Mouse (Mus musculus) splenic B cell, adult 2 months (primary cell): ENCODE measurements around the gene Neurog3.

Source experiments
- DNase-seq: peaks from one replicate; pipeline ENCODE4 v3.0.0-alpha.2; 2011; ENCODE audit warnings: low read depth, low spot score
- H3K27me3 ChIP-seq: 2 replicates; pipeline ENCODE4 v1.6.1; 2012; ENCODE audit warnings: mild to moderate bottlenecking, low read length, moderate library complexity, mixed read lengths; ENCODE audit not compliant: control insufficient read depth, poor library complexity, insufficient read depth, severe bottlenecking
- H3K36me3 ChIP-seq: 2 replicates; pipeline ENCODE4 v1.6.1; 2012; ENCODE audit warnings: mild to moderate bottlenecking, low read length, moderate library complexity, mixed read lengths; ENCODE audit not compliant: control insufficient read depth, poor library complexity, insufficient read depth, severe bottlenecking

Gene Neurog3

GRCm38 (mm10) chr10:62173941-62174448 is 41.1 kb downstream of the Neurog3 start:
- Histone ChIP-seq H3K27me3 (no peaks in the 10 kb centered on the region), H3K36me3 (no peaks in the 10 kb centered on the region)
- DNase-seq = no peak

GRCm38 (mm10) chr10:62174533-62175313 is 41.8 kb downstream of the Neurog3 start:
- DNase-seq = no peak
- Histone ChIP-seq H3K36me3 (no peaks in the 10 kb centered on the region), H3K27me3 (no peaks in the 10 kb centered on the region)

DNA sequence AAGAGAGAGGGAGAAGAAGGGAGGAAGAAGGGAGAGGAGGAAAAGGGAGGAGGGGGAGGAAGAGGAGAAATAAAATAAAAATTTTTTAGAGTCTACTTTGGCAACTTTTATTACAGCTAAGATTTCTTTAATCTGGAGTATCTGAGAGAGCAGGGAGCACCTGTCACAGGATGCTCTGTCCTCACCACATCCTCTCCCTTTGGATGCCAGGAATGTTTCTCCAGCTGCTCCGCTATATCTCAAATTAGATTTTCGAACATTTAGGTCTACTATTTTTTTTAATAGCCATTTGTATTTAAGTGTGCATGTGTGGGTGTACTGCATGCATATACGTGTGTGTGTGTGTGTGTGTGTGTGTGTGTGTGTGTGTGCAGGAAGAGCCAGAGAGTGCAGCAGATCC is 47.1 kb downstream of the Neurog3 start:
- Histone ChIP-seq H3K36me3 (no peaks in the 10 kb centered on the region), H3K27me3 (no peaks in the 10 kb centered on the region)
- no peak for DNase-seq

GRCm38 (mm10) chr10:62181701-62182100 is 48.8 kb downstream of the Neurog3 start:
- Histone ChIP-seq H3K36me3 (no peaks in the 10 kb centered on the region), H3K27me3 (no peaks in the 10 kb centered on the region)
- DNase-seq = no peak

GRCm38 (mm10) chr10:62182471-62183014 is 49.7 kb downstream of the Neurog3 start:
- Histone ChIP-seq H3K36me3 (no peaks in the 10 kb centered on the region), H3K27me3 (no peaks in the 10 kb centered on the region)
- no peak for DNase-seq

GRCm38 (mm10) chr10:62183053-62183452 is 50.2 kb downstream of the Neurog3 start:
- Histone ChIP-seq H3K27me3 (no peaks in the 10 kb centered on the region), H3K36me3 (no peaks in the 10 kb centered on the region)
- DNase-seq = peak; percentile 94
